In the genomic region with DNA sequence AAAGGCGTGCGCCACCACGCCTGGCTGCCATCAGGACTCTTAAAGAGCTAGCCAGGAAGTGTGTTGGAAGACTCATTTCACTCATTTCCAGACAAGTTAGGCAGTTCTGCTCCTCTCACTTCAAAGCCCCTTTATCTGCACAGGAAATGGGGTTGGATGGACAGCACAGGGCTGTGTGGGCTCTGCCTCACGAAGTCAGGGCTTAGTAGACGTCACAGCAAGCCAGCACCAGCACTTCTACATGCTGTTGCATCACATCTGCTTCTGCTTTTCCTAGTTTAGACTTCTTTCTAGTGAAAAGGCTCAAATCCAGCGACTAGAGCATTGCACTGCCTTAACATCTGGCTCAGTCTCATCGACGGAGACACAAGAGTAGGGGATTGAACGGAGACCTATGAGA, we compare ENCODE assay signal across 11 mouse cellular contexts. TPM values are rescaled to one million over a fixed set of nuclear protein-coding genes. Genes with fewer than 3 reads are reported as not detected.
DNase-seq lines count a peak whose midpoint lies in the region; ATAC-seq and TF ChIP-seq lines count a peak whose summit lies in the region.
"Had no signal": no experiment of that assay in that cellular context is flagged by ENCODE, and none has a peak within 500 bp of the region (broad histone marks: within the 10 kb centered on the region; RNA-seq: fewer than 3 reads in every experiment).

No protein-coding gene starts in this region.

- 0 out of 2 replicates have a peak overlapping the region, but pooled peaks have one; percentile 25 for H3K9ac ChIP-seq in heart, embryonic 14.5 days (ENCODE audit: low read length)

- H3K4me2 ChIP-seq in heart, embryonic 14.5 days (ENCODE audit: low read length), result no peak overlapping the region

- TF ChIP-seq CTCF in bone marrow, adult 2 months (IDR thresholded peaks at IDR 0.05; ENCODE audit: control insufficient read depth, insufficient read depth, low read length), result no peak

- TF ChIP-seq POLR2A in bone marrow, adult 2 months (IDR thresholded peaks at IDR 0.05; ENCODE audit: borderline replicate concordance, control insufficient read depth, low read depth, low read length), result no peak

- 0 out of 4 replicates have a peak overlapping the region, but pooled peaks of 1 of the 2 experiments have one; percentile 14 for H3K27ac ChIP-seq in heart, embryonic 14.5 days (replicated peaks in 1 of 2; ENCODE audit: control insufficient read depth in 1 of 2, insufficient read depth in 1 of 2, low read depth in 2 of 2, low read length in 2 of 2)
- peak overlapping the region; percentile 35; the same call in 1 of the 2 replicates for H3K27ac ChIP-seq in bone marrow, adult 2 months (ENCODE audit: control insufficient read depth, insufficient read depth, low read depth, low read length, poor library complexity)
- H3K27ac ChIP-seq in macrophage, result peak overlapping the region; percentile 42
- H3K27ac ChIP-seq: embryonic facial prominence, embryonic 10.5 days had no signal

- no peaks in the 10 kb centered on the region for H3K36me3 ChIP-seq in heart, embryonic 14.5 days (ENCODE audit: control insufficient read depth, insufficient read depth, low read length)
- H3K36me3 ChIP-seq in macrophage (ENCODE audit: inconsistent target), result peaks cover 14% of the 10 kb centered on the region; the same call in 1 of the 2 replicates
- H3K36me3 ChIP-seq: embryonic facial prominence, embryonic 10.5 days had no signal

- intact Hi-C loops in heart, postnatal 36 days (cut with DNase I), result no loop called here

- no peak overlapping the region for H3K4me3 ChIP-seq in heart, embryonic 14.5 days (ENCODE audit: control insufficient read depth in 1 of 2, insufficient read depth in 1 of 2, low read depth in 1 of 2, low read length in 2 of 2)
- H3K4me3 ChIP-seq in bone marrow, adult 2 months (replicated peaks; ENCODE audit: control insufficient read depth, low read depth, low read length), result no peak overlapping the region
- no peak overlapping the region for H3K4me3 ChIP-seq in macrophage (ENCODE audit: inconsistent target)
- H3K4me3 ChIP-seq: embryonic facial prominence, embryonic 10.5 days had no signal

- H3K27me3 ChIP-seq in heart, embryonic 14.5 days (ENCODE audit: control insufficient read depth, insufficient read depth, low read length), result no peaks in the 10 kb centered on the region

- H3K79me2 ChIP-seq in macrophage (ENCODE audit: inconsistent target), result peaks cover 100% of the 10 kb centered on the region

- no peaks in the 10 kb centered on the region for H3K9me3 ChIP-seq in heart, embryonic 14.5 days (ENCODE audit: control insufficient read depth, low read length)
- H3K9me3 ChIP-seq: embryonic facial prominence, embryonic 10.5 days had no signal

- ATAC-seq in heart, embryonic 14.5 days (ENCODE audit: insufficient number of reproducible peaks, insufficient read depth, low FRiP score, low read depth), result peak; percentile 13; the same call in 1 of the 2 replicates

- 55% methylated on average over 9 of the region's 9 CpGs for WGBS in heart, embryonic 14.5 days
- 32% methylated on average over 9 of the region's 9 CpGs for WGBS in bone marrow, adult 2 months
- WGBS in macrophage (ENCODE audit: missing documents), result 34% methylated on average over 9 of the region's 9 CpGs

- no peak for DNase-seq in heart, postnatal 36 days
- DNase-seq in CD4-positive helper T cell, adult 2 months (ENCODE audit: low read depth, low spot score), result peak; percentile 77
- DNase-seq in testis, postnatal 14 days (ENCODE audit: low spot score), result no peak
- no peak for DNase-seq in gastrocnemius, postnatal 10 days
- DNase-seq in right cerebral cortex, postnatal 10 days (ENCODE audit: low spot score in 2 of 2), result no peak
- DNase-seq: cerebellum, adult 8-10 months; kidney, postnatal 10 days had no signal

- peaks cover 26 to 59% of the 10 kb centered on the region in 2 experiments for H3K4me1 ChIP-seq in heart, embryonic 14.5 days (ENCODE audit: control insufficient read depth in 2 of 2, insufficient read depth in 2 of 2, low read length in 2 of 2)
- H3K4me1 ChIP-seq in bone marrow, adult 2 months (ENCODE audit: control insufficient read depth, insufficient read depth, low read length), result peaks cover 6% of the 10 kb centered on the region; the same call in 1 of the 2 replicates

RNA-seq across cellular contexts. Expression of gene B4galt5, which starts 13.9 kb away (rescaled TPM):
- polyA plus RNA-seq in heart, embryonic 14.5 days (2014; fragmentation: Nextera tagmentation; extraction: Ambion mirVana), result 21.0 and 24.2 TPM in 2 replicates
- total RNA-seq in heart, postnatal 36 days (2021), result 10 to 100 TPM in 1 of 2 experiments, 1 to 10 TPM in 1; 10.0 to 13.5 TPM
- polyA plus RNA-seq in bone marrow, adult 2 months (2011; ENCODE audit: insufficient read depth, insufficient read length, low replicate concordance, missing spikeins), result 3.7 and 5.7 TPM in 2 replicates
- total RNA-seq in macrophage (2018; cell fraction: chromatin; rRNA removed), result 100 to 1,000 TPM; 105 to 608 (median 250) TPM
- 100 to 1,000 TPM in 24 of 26 experiments, 10 to 100 TPM in 2; 82.2 to 467 (median 135) TPM for total RNA-seq in macrophage (2018; cell fraction: cytosol; rRNA removed)
- 100 to 1,000 TPM; 170 to 581 (median 315) TPM for total RNA-seq in macrophage (2018; cell fraction: nucleus; rRNA removed)
- polyA plus RNA-seq in macrophage (2018), result 64.6 to 115 TPM (median 81.1 TPM) in 3 replicates
- total RNA-seq in gastrocnemius, postnatal 10 days (2021), result 10 to 100 TPM; 21.1 to 26.0 TPM
